Mouse (Mus musculus) spleen, adult 2 months (tissue): Measurements from ENCODE around the gene Myo18a.

Experiments used
- CTCF ChIP-seq: fragments of 200-500 bp; IDR thresholded peaks from 2 replicates; pipeline ENCODE4 v1.5.1; 2011; ENCODE audit warnings: mild to moderate bottlenecking, inconsistent platforms; ENCODE audit not compliant: insufficient read depth, insufficient read length, insufficient replicate concordance; ENCODE audit errors: extremely low read depth
- POLR2A ChIP-seq: fragments of 200-500 bp; IDR thresholded peaks from 2 replicates; pipeline ENCODE4 v1.6.1; 2011; ENCODE audit warnings: low read depth, low read length, inconsistent platforms

GRCm38 (mm10) chr11:77762783-77763672, at the start of gene Myo18a:
- peak; percentile 79 for TF ChIP-seq CTCF
- no peak for TF ChIP-seq POLR2A
